Mouse (Mus musculus): ENCODE measurements at regions not wholly inside any gene's neighbourhood (a gene's known extent, or its start where the extent isn't known, plus 50 kb on each side); places are given as distances from the start of the nearest gene placed in this dataset.

DNA sequence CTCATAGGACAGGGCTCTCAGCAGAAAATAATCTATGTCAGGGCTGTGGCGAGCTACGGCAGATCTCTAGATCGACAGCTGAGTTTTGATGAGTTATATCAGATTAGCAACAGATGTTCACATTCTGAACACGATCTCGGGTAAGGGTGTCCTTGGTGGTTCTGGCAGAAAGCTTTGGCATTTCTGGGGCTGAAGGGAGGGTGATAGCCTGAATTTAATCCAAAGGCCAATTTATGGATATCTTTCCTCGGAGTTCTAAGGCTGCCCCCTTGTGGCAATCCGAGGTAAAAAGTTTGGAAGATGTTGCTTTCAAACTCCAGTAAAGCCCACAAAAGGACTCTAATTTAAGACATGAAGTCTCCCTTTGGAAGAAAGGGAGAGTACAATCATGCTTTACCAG, 101.3 kb upstream of the Luzp2 start:
- peak; percentile 25 to 75 for DNase-seq (ENCODE audit: low spot score in 2 of 2)

GRCm38 (mm10) chr7:54734861-54735260, 100.4 kb upstream of the Luzp2 start:
- DNase-seq (ENCODE audit: low spot score in 2 of 2): peak in 1 of 2 experiments; percentile 13

DNA sequence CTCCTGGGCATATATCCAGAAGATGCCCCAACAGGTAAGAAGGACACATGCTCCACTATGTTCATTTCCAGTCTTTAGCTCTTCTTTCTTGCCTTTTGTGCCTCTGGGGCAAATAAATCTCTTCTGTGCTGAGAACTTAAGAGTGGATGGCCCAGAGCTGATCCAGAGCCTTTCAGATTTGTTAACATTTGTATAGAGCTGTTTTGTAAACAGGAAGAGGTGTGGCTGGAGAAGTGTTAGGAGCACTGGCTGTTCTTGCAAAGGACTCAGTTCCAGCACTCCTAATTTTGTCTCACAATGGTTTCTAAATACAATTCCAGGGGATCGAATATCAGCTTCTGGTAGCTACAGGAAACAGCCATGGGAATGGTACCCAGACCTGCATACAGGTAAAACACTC, 68.0 kb upstream of the Luzp2 start:
- DNase-seq (ENCODE audit: low spot score in 2 of 2): no peak

- DNase-seq (ENCODE audit: low spot score in 2 of 2): no peak
Measured at GRCm38 (mm10) chr7:54768683-54769082, 66.6 kb upstream of the Luzp2 start.

DNA sequence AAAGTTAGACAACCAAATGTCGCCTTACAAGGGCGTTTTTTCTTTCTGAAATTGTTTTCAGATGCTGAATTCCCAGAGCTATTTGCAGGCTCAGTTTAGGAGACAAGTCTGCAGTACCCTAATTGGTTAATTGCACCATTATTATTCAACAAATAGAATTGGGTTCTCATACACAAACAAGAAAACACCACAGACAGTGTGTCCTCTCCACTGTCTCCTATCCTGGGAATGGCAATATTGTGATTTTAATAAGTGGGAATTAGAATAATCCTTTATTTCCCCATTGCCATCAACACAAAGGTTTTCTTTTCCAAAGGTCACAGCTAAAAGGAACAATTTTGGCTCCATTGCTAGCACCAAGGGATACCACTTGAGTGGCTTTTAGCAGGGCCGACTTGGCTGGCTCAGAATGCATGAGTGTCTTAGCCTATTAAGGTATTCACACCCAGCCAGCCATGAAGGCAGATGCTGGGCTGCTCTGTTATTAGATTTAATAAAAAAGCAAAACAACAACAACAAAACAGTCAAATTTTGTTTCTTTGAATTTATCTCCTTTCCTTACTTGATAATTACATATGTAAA, 53.3 kb upstream of the Luzp2 start:
- peak in 1 of 2 experiments; percentile 26 for DNase-seq (ENCODE audit: low spot score in 2 of 2)

DNA sequence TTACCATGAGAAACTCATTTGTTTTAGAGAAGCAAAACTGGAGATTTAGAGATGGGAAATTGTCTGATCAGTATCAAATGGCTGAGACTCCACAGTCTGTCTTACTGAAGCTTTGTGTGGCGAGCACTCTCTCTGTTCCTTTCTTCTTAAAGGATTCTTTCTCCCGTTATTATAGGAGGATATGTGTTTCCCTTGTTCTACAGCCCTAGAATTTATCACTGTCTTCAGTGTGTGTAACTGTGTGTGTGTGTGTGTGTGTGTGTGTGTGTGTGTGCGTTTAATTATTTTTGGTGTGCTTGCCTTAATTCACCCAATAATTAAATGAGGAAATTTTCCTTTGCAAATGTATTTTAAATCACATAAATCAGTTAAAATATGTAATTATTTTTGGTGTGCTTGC, 52.7 kb upstream of the Luzp2 start:
- no peak for DNase-seq (ENCODE audit: low spot score in 2 of 2)

- no peak for DNase-seq (ENCODE audit: low spot score in 2 of 2)
Measured at GRCm38 (mm10) chr7:54783550-54784529, 51.5 kb upstream of the Luzp2 start.

Measured in layer of hippocampus, adult 18-20 months (tissue).